In the genomic region with DNA sequence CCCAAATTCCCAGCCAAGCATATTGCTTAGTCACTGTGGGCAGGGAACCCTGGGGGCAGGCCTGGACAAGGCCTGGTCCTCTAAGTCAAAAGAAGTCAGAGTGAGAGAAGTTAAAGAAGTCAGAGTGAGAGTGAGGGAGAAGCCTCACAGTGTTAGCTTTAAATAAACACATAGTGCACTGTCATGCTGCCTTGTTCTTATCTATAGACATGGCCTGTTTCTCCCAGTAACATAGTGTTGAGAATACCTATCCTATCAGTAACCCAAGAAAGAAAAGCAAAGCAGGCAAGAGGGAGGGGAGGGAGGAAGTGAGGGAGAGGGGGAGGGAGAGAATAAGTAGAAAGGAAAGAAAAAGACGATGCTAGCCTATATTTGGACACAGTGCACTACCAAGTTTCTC, we compare ENCODE assay signal across 16 mouse cellular contexts. TPM values are rescaled to one million over a fixed set of nuclear protein-coding genes. Genes with fewer than 3 reads are reported as not detected.
"Had no signal": no experiment of that assay in that cellular context is flagged by ENCODE, and none has a peak within 500 bp of the region (broad histone marks: within the 10 kb centered on the region; RNA-seq: fewer than 3 reads in every experiment).

No protein-coding gene starts in this region.

- H3K9ac ChIP-seq: limb, embryonic 12.5 days; midbrain, embryonic 12.5 days; neural tube, embryonic 13.5 days; stomach, embryonic 15.5 days had no signal

- H3K27me3 ChIP-seq: stomach, embryonic 15.5 days had no signal

- H3K36me3 ChIP-seq: limb, embryonic 12.5 days; midbrain, embryonic 12.5 days; neural tube, embryonic 13.5 days; stomach, embryonic 15.5 days had no signal

- H3K4me1 ChIP-seq: limb, embryonic 12.5 days; midbrain, embryonic 12.5 days; stomach, embryonic 15.5 days had no signal

- H3K27ac ChIP-seq: kidney, postnatal 0 days; layer of hippocampus, adult 2 months; limb, embryonic 12.5 days; midbrain, embryonic 12.5 days; neural tube, embryonic 13.5 days; stomach, embryonic 15.5 days had no signal

- H3K4me2 ChIP-seq: limb, embryonic 12.5 days; midbrain, embryonic 12.5 days; neural tube, embryonic 13.5 days; stomach, embryonic 15.5 days had no signal

- DNase-seq: kidney, adult 8-10 months; kidney, postnatal 4 days; lung, adult 18-20 months; retina, postnatal 1 day; right cerebral cortex, postnatal 4 days; thymus, adult 2 months; thymus, postnatal 25 days had no signal

- ATAC-seq: midbrain, embryonic 16.5 days had no signal

- H3K4me3 ChIP-seq: layer of hippocampus, adult 2 months; limb, embryonic 12.5 days; midbrain, embryonic 12.5 days; neural tube, embryonic 13.5 days; stomach, embryonic 15.5 days had no signal

- H3K9me3 ChIP-seq: limb, embryonic 12.5 days; midbrain, embryonic 12.5 days; neural tube, embryonic 13.5 days; stomach, embryonic 15.5 days had no signal

RNA-seq across cellular contexts. Expression of a gene that starts 6.4 kb away (rescaled TPM):
- total RNA-seq: liver, adult 2 months; megakaryocyte-erythroid progenitor cell, adult 5-6 weeks had no signal
